Mouse (Mus musculus) midbrain, embryonic 15.5 days (tissue): ENCODE measurements at regions not wholly inside any gene's neighbourhood (a gene's known extent, or its start where the extent isn't known, plus 50 kb on each side); places are given as distances from the start of the nearest gene placed in this dataset.

Experiments used
- ATAC-seq: fragments of 200-750 bp; cut with Nextera tagmentation; replicated peaks from 2 replicates; pipeline ENCODE4 v1.8.0; 2017; ENCODE audit warnings: moderate TSS enrichment
- H3K27ac ChIP-seq: fragments of 300-500 bp; sonication (generic); 2 replicates; pipeline ENCODE4 v1.5.1; 2015; ENCODE audit warnings: mild to moderate bottlenecking, inconsistent platforms
- H3K27me3 ChIP-seq: fragments of 300-500 bp; sonication (generic); replicated peaks from 2 replicates; pipeline ENCODE4 v1.6.1; 2015; ENCODE audit warnings: inconsistent platforms
- H3K36me3 ChIP-seq: fragments of 300-500 bp; sonication (generic); replicated peaks from 2 replicates; pipeline ENCODE4 v1.6.1; 2015; ENCODE audit warnings: inconsistent platforms
- H3K4me1 ChIP-seq: fragments of 300-500 bp; sonication (generic); 2 replicates; pipeline ENCODE4 v1.6.1; 2015; ENCODE audit warnings: inconsistent platforms
- H3K4me2 ChIP-seq: fragments of 300-500 bp; sonication (generic); 2 replicates; pipeline ENCODE4 v1.6.1; 2015; ENCODE audit warnings: inconsistent platforms, mild to moderate bottlenecking, moderate library complexity
- H3K4me3 ChIP-seq: fragments of 300-500 bp; sonication (generic); 2 replicates; pipeline ENCODE4 v1.5.1; 2015; ENCODE audit warnings: mild to moderate bottlenecking, inconsistent platforms
- H3K9ac ChIP-seq: fragments of 300-500 bp; sonication (generic); 2 replicates; pipeline ENCODE4 v1.6.1; 2015; ENCODE audit warnings: mild to moderate bottlenecking, inconsistent platforms
- H3K9me3 ChIP-seq: fragments of 300-500 bp; sonication (generic); 2 replicates; pipeline ENCODE4 v1.6.1; 2016; ENCODE audit warnings: inconsistent platforms
- WGBS: fragments of 180-500 bp; shearing (Covaris S2); methylation state at CpG from one replicate; pipeline ENCODE4 v1.1.7; 2015; ENCODE audit warnings: mixed read lengths; 5-methylcytosine and 5-hydroxymethylcytosine counted together

DNA sequence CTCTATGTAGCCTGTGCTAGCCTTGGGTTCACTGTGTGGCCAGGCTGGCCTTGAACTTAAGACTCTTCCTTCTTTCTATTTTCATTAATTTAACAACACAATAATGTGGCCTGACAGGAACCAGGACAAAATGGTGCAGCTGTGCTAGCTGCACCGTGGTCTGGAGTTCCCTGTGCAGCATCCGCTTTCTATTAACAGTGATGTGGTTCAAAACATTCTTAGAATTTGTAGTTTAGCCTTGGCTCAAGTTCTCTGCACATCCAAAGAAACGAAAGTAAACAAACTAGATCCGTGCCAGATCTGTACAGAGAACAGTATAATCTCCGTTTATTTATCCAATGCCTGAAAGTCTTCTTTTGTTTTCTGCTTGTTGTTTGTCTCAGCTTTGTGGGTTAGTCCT, 88.5 kb downstream of the Irx1 start:
- WGBS, result 76% methylated on average over 5 of the region's 5 CpGs

DNA sequence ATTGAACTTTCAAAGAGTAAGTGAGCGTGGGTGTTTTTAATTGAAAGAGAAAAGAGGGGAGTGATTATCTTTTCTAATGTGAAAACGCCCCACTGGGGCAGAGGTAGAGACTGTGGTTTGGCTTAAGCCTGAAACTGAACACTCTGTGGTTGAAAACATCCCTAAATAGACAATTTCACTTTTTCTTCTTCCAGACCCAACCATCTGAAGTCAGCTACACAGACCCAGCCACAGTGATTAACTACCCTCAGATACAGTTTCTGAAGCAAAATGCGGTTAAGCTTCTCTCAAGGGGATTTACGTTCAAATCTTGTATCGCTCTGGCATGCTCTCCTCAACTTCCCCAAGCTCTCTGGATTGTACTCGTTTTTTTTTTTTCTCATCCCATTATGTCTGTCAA, 94.8 kb downstream of the Irx1 start:
- no peaks in the 10 kb centered on the region for H3K4me1 ChIP-seq
- no peak for ATAC-seq
- no peaks in the 10 kb centered on the region for H3K27me3 ChIP-seq
- H3K4me2 ChIP-seq, result no peak overlapping the region
- no peak overlapping the region for H3K4me3 ChIP-seq
- no peaks in the 10 kb centered on the region for H3K9me3 ChIP-seq
- H3K9ac ChIP-seq, result no peak overlapping the region
- H3K27ac ChIP-seq, result no peak overlapping the region
- H3K36me3 ChIP-seq, result no peaks in the 10 kb centered on the region
- 75% methylated on average over 6 of the region's 6 CpGs for WGBS

More for the DNA sequence above, 88.5 kb downstream of the Irx1 start:
- ATAC-seq, result no peak
- Histone ChIP-seq H3K4me3 (no peak overlapping the region), H3K9ac (no peak overlapping the region), H3K9me3 (no peaks in the 10 kb centered on the region), H3K4me2 (no peak overlapping the region), H3K27ac (no peak overlapping the region), H3K27me3 (no peaks in the 10 kb centered on the region), H3K4me1 (no peaks in the 10 kb centered on the region), H3K36me3 (no peaks in the 10 kb centered on the region)

DNA sequence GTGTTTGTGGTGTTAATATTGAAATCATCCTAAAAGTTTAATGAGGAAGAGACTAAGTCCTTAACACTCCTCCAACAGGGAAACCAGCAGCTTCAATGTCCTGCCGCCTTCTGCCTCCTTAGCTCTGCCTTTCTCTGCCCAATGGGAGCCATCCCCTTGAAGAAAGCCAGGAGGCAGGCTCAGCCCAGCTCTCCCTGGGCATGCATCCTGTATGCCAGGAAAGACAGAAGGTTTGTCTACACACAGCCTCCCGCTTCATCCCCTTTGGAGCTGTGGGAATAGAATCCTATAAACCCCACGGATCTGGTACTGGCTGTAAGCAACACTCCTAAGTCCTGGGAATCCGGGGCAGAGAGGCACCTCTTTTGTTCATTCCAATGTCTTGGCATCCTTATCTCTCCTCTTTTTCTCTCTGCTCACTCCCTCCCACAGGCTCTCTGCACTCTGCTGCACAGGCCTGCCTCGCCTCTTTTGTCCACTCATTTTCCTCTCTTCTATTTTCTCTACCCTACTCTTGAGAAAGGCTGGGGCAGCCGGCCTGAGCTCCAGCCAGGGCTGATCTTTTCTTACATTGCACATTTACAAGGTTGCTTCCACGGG, 110.0 kb downstream of the Irx1 start:
- ATAC-seq, result no peak; the same call in 1 of the 2 replicates
- no peaks in the 10 kb centered on the region for H3K4me1 ChIP-seq
- H3K36me3 ChIP-seq, result no peaks in the 10 kb centered on the region
- no peaks in the 10 kb centered on the region for H3K27me3 ChIP-seq
- H3K27ac ChIP-seq, result no peak overlapping the region
- no peak overlapping the region for H3K4me3 ChIP-seq
- H3K9ac ChIP-seq, result no peak overlapping the region
- H3K4me2 ChIP-seq, result no peak overlapping the region
- 41% methylated on average over 7 of the region's 7 CpGs for WGBS
- H3K9me3 ChIP-seq, result no peaks in the 10 kb centered on the region

- 0 out of 2 replicates have a peak, but pooled peaks cover 6% of the 10 kb centered on the region for H3K4me1 ChIP-seq
- 43% methylated on average over 16 of the region's 16 CpGs for WGBS
- ATAC-seq, result peak; percentile 76
- no peak overlapping the region for H3K27ac ChIP-seq
- H3K4me3 ChIP-seq, result no peak overlapping the region
- peaks cover 3% of the 10 kb centered on the region; the same call in 1 of the 2 replicates for H3K27me3 ChIP-seq
- no peaks in the 10 kb centered on the region for H3K36me3 ChIP-seq
- no peak overlapping the region for H3K9ac ChIP-seq
- no peaks in the 10 kb centered on the region for H3K9me3 ChIP-seq
- H3K4me2 ChIP-seq, result no peak overlapping the region
Observed at GRCm38 (mm10) chr13:71804032-71804958, 159.2 kb downstream of the Irx1 start.

- no peaks in the 10 kb centered on the region for H3K36me3 ChIP-seq
- WGBS, result 88% methylated on average over 6 of the region's 6 CpGs
- H3K27me3 ChIP-seq, result no peaks in the 10 kb centered on the region
- no peaks in the 10 kb centered on the region for H3K4me1 ChIP-seq
- no peak overlapping the region for H3K27ac ChIP-seq
- H3K4me3 ChIP-seq, result no peak overlapping the region
- H3K9me3 ChIP-seq, result no peaks in the 10 kb centered on the region
- H3K4me2 ChIP-seq, result no peak overlapping the region
- ATAC-seq, result no peak
- no peak overlapping the region for H3K9ac ChIP-seq
Observed at GRCm38 (mm10) chr13:71798288-71798687, 165.2 kb downstream of the Irx1 start.

- no peak overlapping the region for H3K27ac ChIP-seq
- no peaks in the 10 kb centered on the region for H3K27me3 ChIP-seq
- H3K4me3 ChIP-seq, result no peak overlapping the region
- H3K36me3 ChIP-seq, result no peaks in the 10 kb centered on the region
- ATAC-seq, result 0 out of 2 replicates have a peak, but pooled peaks have one; percentile 20
- WGBS, result 33% methylated on average over 10 of the region's 10 CpGs
- no peak overlapping the region for H3K9ac ChIP-seq
- peaks cover 5% of the 10 kb centered on the region for H3K4me1 ChIP-seq
- H3K4me2 ChIP-seq, result no peak overlapping the region
- no peaks in the 10 kb centered on the region for H3K9me3 ChIP-seq
Observed at GRCm38 (mm10) chr13:71784740-71785139, 178.8 kb downstream of the Irx1 start.

DNA sequence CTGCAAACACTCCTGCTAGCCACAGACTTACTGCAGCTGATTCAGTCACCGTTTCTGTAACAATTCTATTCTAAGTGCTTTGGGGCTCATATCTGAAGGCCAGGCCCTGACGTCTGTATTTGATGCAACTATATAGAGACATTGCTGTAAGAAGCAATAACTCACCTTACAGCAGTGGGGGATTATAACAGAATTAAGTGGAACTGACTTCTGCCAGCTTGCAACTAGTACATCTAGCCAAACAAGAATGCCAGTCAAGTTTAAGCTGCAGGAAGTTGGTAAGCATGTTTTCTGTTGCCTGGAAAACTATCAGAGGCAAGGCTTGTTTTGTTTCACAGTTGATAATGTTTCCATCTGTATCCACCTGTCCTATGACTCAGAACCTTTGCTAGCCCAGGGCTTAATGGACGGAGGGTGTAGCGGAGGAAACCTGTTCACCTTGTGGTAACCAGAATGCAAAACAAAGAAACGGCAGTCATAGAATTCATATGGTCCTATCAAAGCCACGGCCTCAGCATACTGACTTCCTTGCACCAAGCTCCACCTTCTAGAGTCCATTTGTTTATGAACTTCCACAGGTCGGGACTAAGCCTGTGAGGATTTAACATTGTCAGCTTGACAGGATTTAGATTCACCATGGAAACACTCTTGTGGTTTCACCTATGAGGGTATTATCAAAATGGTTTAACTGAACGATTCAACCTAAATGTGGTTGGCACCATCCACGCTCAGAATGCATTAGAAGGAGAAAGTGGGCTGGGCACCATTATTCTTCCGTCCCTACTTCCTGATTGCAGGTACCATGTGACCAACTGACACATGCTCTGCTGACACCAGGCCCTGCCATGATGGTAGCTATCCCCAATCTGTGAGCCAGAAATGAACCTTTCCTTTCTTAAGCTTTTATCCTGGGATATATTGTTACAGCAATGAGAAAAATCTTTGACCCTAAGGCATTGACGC, 216.2 kb downstream of the Irx1 start:
- no peaks in the 10 kb centered on the region for H3K27me3 ChIP-seq
- 68% methylated on average over 11 of the region's 11 CpGs for WGBS
- ATAC-seq, result no peak
- H3K27ac ChIP-seq, result no peak overlapping the region
- no peak overlapping the region for H3K9ac ChIP-seq
- H3K9me3 ChIP-seq, result no peaks in the 10 kb centered on the region
- no peak overlapping the region for H3K4me3 ChIP-seq
- no peaks in the 10 kb centered on the region for H3K36me3 ChIP-seq
- no peaks in the 10 kb centered on the region for H3K4me1 ChIP-seq
- no peak overlapping the region for H3K4me2 ChIP-seq

- no peaks in the 10 kb centered on the region for H3K9me3 ChIP-seq
- no peak overlapping the region for H3K4me3 ChIP-seq
- no peak overlapping the region for H3K27ac ChIP-seq
- no peak for ATAC-seq
- WGBS, result 37% methylated on average over 3 of the region's 3 CpGs
- H3K27me3 ChIP-seq, result no peaks in the 10 kb centered on the region
- no peaks in the 10 kb centered on the region for H3K36me3 ChIP-seq
- no peak overlapping the region for H3K9ac ChIP-seq
- no peak overlapping the region for H3K4me2 ChIP-seq
- no peaks in the 10 kb centered on the region for H3K4me1 ChIP-seq
Observed at GRCm38 (mm10) chr13:71746534-71746933, 217.0 kb downstream of the Irx1 start.

GRCm38 (mm10) chr13:71736821-71737345, 226.6 kb downstream of the Irx1 start:
- Histone ChIP-seq H3K4me1 (no peaks in the 10 kb centered on the region), H3K27me3 (no peaks in the 10 kb centered on the region), H3K9ac (no peak overlapping the region), H3K9me3 (no peaks in the 10 kb centered on the region), H3K36me3 (no peaks in the 10 kb centered on the region), H3K27ac (no peak overlapping the region), H3K4me3 (no peak overlapping the region), H3K4me2 (no peak overlapping the region)
- WGBS, result 85% methylated on average over 8 of the region's 8 CpGs
- no peak for ATAC-seq

DNA sequence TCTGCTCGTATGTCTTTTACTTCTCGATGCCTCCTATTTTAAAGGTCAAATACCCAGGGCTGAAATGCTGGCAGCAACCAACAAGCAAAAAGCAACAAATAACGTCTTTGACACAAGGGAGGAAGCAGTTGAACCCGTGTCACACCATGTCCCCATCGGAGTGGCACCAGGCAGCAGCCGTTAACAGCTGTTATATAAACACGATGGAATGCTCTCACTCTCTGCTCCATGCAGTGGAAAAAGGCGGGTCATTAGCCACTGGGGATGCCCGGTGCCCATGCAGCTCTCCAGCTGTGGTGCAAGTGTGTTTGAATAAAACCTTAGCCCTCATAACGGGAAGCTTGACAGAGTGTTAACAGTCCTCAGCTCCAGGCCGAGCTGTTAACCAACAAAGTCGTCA, 229.3 kb downstream of the Irx1 start:
- Histone ChIP-seq H3K27me3 (no peaks in the 10 kb centered on the region), H3K27ac (no peak overlapping the region), H3K9ac (no peak overlapping the region), H3K4me1 (no peaks in the 10 kb centered on the region), H3K4me2 (no peak overlapping the region), H3K36me3 (no peaks in the 10 kb centered on the region), H3K9me3 (no peaks in the 10 kb centered on the region), H3K4me3 (no peak overlapping the region)
- ATAC-seq, result no peak
- 51% methylated on average over 12 of the region's 12 CpGs for WGBS

- Histone ChIP-seq H3K27me3 (no peaks in the 10 kb centered on the region), H3K9me3 (no peaks in the 10 kb centered on the region), H3K27ac (no peak overlapping the region), H3K4me1 (no peaks in the 10 kb centered on the region), H3K4me3 (no peak overlapping the region), H3K9ac (no peak overlapping the region), H3K36me3 (no peaks in the 10 kb centered on the region), H3K4me2 (no peak overlapping the region)
- 86% methylated on average over 5 of the region's 5 CpGs for WGBS
- ATAC-seq, result no peak
Observed at GRCm38 (mm10) chr13:71733360-71733759, 230.2 kb downstream of the Irx1 start.

- no peak overlapping the region for H3K4me2 ChIP-seq
- H3K4me1 ChIP-seq, result no peaks in the 10 kb centered on the region
- no peaks in the 10 kb centered on the region for H3K36me3 ChIP-seq
- WGBS, result 73% methylated on average over 1 of the region's 1 CpGs
- no peaks in the 10 kb centered on the region for H3K9me3 ChIP-seq
- H3K27me3 ChIP-seq, result no peaks in the 10 kb centered on the region
- H3K4me3 ChIP-seq, result no peak overlapping the region
- no peak for ATAC-seq
- H3K27ac ChIP-seq, result no peak overlapping the region
- H3K9ac ChIP-seq, result no peak overlapping the region
Observed at GRCm38 (mm10) chr13:71732903-71733302, 230.6 kb downstream of the Irx1 start.
